Mouse (Mus musculus) c-Kit-positive CD71-positive TER-119-positive erythroid progenitor cells, embryonic 14.5 days (primary cell): Measurements from ENCODE around the gene Sell.
"Not testable (repeated sequence)": the region's sequence is repeated elsewhere in the genome, so short reads cannot be mapped to it uniquely, and the experiment has no call there.

Experiments used
- DNase-seq: peaks from one replicate; pipeline ENCODE4 v3.0.0-alpha.2; 2013; ENCODE audit warnings: low spot score

Gene Sell

GRCm38 (mm10) chr1:164061925-164062324 lies at the start of gene Sell:
TSS of gene Sell (plus strand) at chr1:164061982.
- no peak for DNase-seq

GRCm38 (mm10) chr1:164014616-164015015 lies 47.2 kb upstream of the Sell start:
- DNase-seq: no peak

- no peak for DNase-seq
Measured at GRCm38 (mm10) chr1:164018221-164018896, 43.4 kb upstream of the Sell start.

GRCm38 (mm10) chr1:164019789-164020188 lies 42.0 kb upstream of the Sell start:
- DNase-seq: no peak

GRCm38 (mm10) chr1:164020746-164021145 lies 41.0 kb upstream of the Sell start:
- not testable (repeated sequence) for DNase-seq

- not testable (repeated sequence) for DNase-seq
Measured at GRCm38 (mm10) chr1:164022106-164022505, 39.7 kb upstream of the Sell start.

GRCm38 (mm10) chr1:164025685-164026084 lies 36.1 kb upstream of the Sell start:
- DNase-seq: no peak

GRCm38 (mm10) chr1:164027416-164027815 lies 34.4 kb upstream of the Sell start:
- peak; percentile 12 for DNase-seq

- no peak for DNase-seq
Measured at GRCm38 (mm10) chr1:164040385-164041135, 21.2 kb upstream of the Sell start.

GRCm38 (mm10) chr1:164043549-164043948 lies 18.2 kb upstream of the Sell start:
- no peak for DNase-seq

- DNase-seq: no peak
Measured at GRCm38 (mm10) chr1:164047934-164048333, 13.8 kb upstream of the Sell start, which contains the start of gene Sele. TSS of gene Sele (plus strand) at chr1:164048234.

- DNase-seq: no peak
Measured at GRCm38 (mm10) chr1:164053561-164053960, 8.2 kb upstream of the Sell start.

GRCm38 (mm10) chr1:164054800-164055199 lies 7.0 kb upstream of the Sell start:
- DNase-seq: no peak

GRCm38 (mm10) chr1:164060071-164060470 lies 1.7 kb upstream of the Sell start:
- no peak for DNase-seq

GRCm38 (mm10) chr1:164061278-164061677 lies 504 bp upstream of the Sell start:
- DNase-seq: no peak

- DNase-seq: no peak
Measured at GRCm38 (mm10) chr1:164062856-164063255, 1.1 kb downstream of the Sell start.

GRCm38 (mm10) chr1:164063745-164064144 lies 2.0 kb downstream of the Sell start:
- DNase-seq: no peak

- no peak for DNase-seq
Measured at GRCm38 (mm10) chr1:164069261-164069660, 7.5 kb downstream of the Sell start.

GRCm38 (mm10) chr1:164070461-164070860 lies 8.7 kb downstream of the Sell start:
- DNase-seq: no peak

GRCm38 (mm10) chr1:164071111-164071510 lies 9.3 kb downstream of the Sell start:
- no peak for DNase-seq

- DNase-seq: no peak
Measured at GRCm38 (mm10) chr1:164072001-164072400, 10.2 kb downstream of the Sell start.

- no peak for DNase-seq
Measured at GRCm38 (mm10) chr1:164073091-164073490, 11.3 kb downstream of the Sell start.

- no peak for DNase-seq
Measured at GRCm38 (mm10) chr1:164073803-164074202, 12.0 kb downstream of the Sell start.
